Mouse (Mus musculus) stomach, postnatal 0 days (tissue): Measurements from ENCODE around the gene Stag1.

ENCODE experiments used
- CTCF ChIP-seq: IDR thresholded peaks from 2 replicates; pipeline ENCODE4 v1.5.1; 2016; ENCODE audit warnings: antibody characterized with exemption, low read depth, mild to moderate bottlenecking, moderate library complexity
- EP300 ChIP-seq: optimal IDR thresholded peaks from 2 replicates; pipeline ENCODE3; 2016; ENCODE audit warnings: antibody characterized with exemption

GRCm38 (mm10) chr9:101003302-101003701 lies 405.7 kb downstream of the Stag1 start:
- TF ChIP-seq CTCF (no peak), EP300 (no peak)
